Mouse (Mus musculus): ENCODE measurements around the gene Vat1l. TPM values are rescaled to one million over a fixed set of nuclear protein-coding genes. Genes with fewer than 3 reads are reported as not detected.

Gene Vat1l
- total and polyA plus RNA-seq, 3 experiments = 0.27 TPM; not detected in 2

- no peak for DNase-seq (ENCODE audit: low spot score)
- no peak for ATAC-seq (ENCODE audit: extremely low read depth, insufficient number of reproducible peaks, low FRiP score, poor library complexity, severe bottlenecking)
- Histone ChIP-seq H3K9me3 (replicated peaks) (peaks cover 7% of the 10 kb centered on the region; the same call in 1 of the 2 replicates), H3K36me3 (replicated peaks) (no peaks in the 10 kb centered on the region), H3K27me3 (ENCODE audit: insufficient read depth, low read length) (no peaks in the 10 kb centered on the region), H3K4me1 (ENCODE audit: insufficient read depth, low read depth, low read length) (no peaks in the 10 kb centered on the region), H3K4me3 (ENCODE audit: low read depth, low read length) (no peak overlapping the region)
- no peak for TF ChIP-seq TAL1 (conservative IDR thresholded peaks at IDR 0.05; ENCODE audit: low read depth, low read length)
- no peak for TF ChIP-seq GATA1 (IDR thresholded peaks at IDR 0.05; ENCODE audit: borderline replicate concordance, low read length)
Observed at GRCm38 (mm10) chr8:114390465-114391254, 185.2 kb downstream of the Vat1l start.

GRCm38 (mm10) chr8:114398326-114398725 lies 192.9 kb downstream of the Vat1l start:
- ATAC-seq (ENCODE audit: extremely low read depth, insufficient number of reproducible peaks, low FRiP score, poor library complexity, severe bottlenecking) (no peak), DNase-seq (ENCODE audit: low spot score) (no peak)
- no peaks in the 10 kb centered on the region for H3K4me1 ChIP-seq (ENCODE audit: insufficient read depth, low read depth, low read length)
- H3K9me3 ChIP-seq (replicated peaks) = peaks cover 16% of the 10 kb centered on the region
- TF ChIP-seq GATA1 (IDR thresholded peaks at IDR 0.05; ENCODE audit: borderline replicate concordance, low read length) (no peak), GATA2 (IDR thresholded peaks at IDR 0.05; ENCODE audit: borderline replicate concordance, low read depth, low read length) (no peak), POLR2AphosphoS5 (IDR thresholded peaks at IDR 0.05; ENCODE audit: insufficient replicate concordance, low read depth, low read length) (no peak), TAL1 (conservative IDR thresholded peaks at IDR 0.05; ENCODE audit: low read depth, low read length) (no peak), CTCF (IDR thresholded peaks at IDR 0.05; ENCODE audit: low read depth, low read length) (no peak)
- H3K27me3 ChIP-seq (ENCODE audit: insufficient read depth, low read length) = no peaks in the 10 kb centered on the region
- H3K4me3 ChIP-seq (ENCODE audit: low read depth, low read length) = no peak overlapping the region
- H3K36me3 ChIP-seq (replicated peaks) = no peaks in the 10 kb centered on the region

- Histone ChIP-seq H3K36me3 (replicated peaks) (no peaks in the 10 kb centered on the region), H3K4me3 (ENCODE audit: low read depth, low read length) (no peak overlapping the region), H3K4me1 (ENCODE audit: insufficient read depth, low read depth, low read length) (no peaks in the 10 kb centered on the region), H3K27me3 (ENCODE audit: insufficient read depth, low read length) (no peaks in the 10 kb centered on the region), H3K9me3 (replicated peaks) (peaks cover 16% of the 10 kb centered on the region)
- no peak for DNase-seq (ENCODE audit: low spot score)
- no peak for TF ChIP-seq GATA1 (IDR thresholded peaks at IDR 0.05; ENCODE audit: borderline replicate concordance, low read length)
- TF ChIP-seq GATA2 (IDR thresholded peaks at IDR 0.05; ENCODE audit: borderline replicate concordance, low read depth, low read length) = no peak
- no peak for TF ChIP-seq TAL1 (conservative IDR thresholded peaks at IDR 0.05; ENCODE audit: low read depth, low read length)
- no peak for ATAC-seq (ENCODE audit: extremely low read depth, insufficient number of reproducible peaks, low FRiP score, poor library complexity, severe bottlenecking)
Observed at GRCm38 (mm10) chr8:114399273-114399672, 193.9 kb downstream of the Vat1l start.

GRCm38 (mm10) chr8:114401679-114402078 lies 196.3 kb downstream of the Vat1l start:
- no peaks in the 10 kb centered on the region for H3K36me3 ChIP-seq (replicated peaks)
- no peak for DNase-seq (ENCODE audit: low spot score)
- no peak for TF ChIP-seq GATA2 (IDR thresholded peaks at IDR 0.05; ENCODE audit: borderline replicate concordance, low read depth, low read length)
- TF ChIP-seq TAL1 (conservative IDR thresholded peaks at IDR 0.05; ENCODE audit: low read depth, low read length) = no peak
- TF ChIP-seq GATA1 (IDR thresholded peaks at IDR 0.05; ENCODE audit: borderline replicate concordance, low read length) = no peak
- TF ChIP-seq POLR2AphosphoS5 (IDR thresholded peaks at IDR 0.05; ENCODE audit: insufficient replicate concordance, low read depth, low read length) = no peak
- no peak for TF ChIP-seq CTCF (IDR thresholded peaks at IDR 0.05; ENCODE audit: low read depth, low read length)
- no peaks in the 10 kb centered on the region for H3K27me3 ChIP-seq (ENCODE audit: insufficient read depth, low read length)
- H3K4me3 ChIP-seq (ENCODE audit: low read depth, low read length) = no peak overlapping the region
- H3K9me3 ChIP-seq (replicated peaks) = peaks cover 26% of the 10 kb centered on the region
- no peak for ATAC-seq (ENCODE audit: extremely low read depth, insufficient number of reproducible peaks, low FRiP score, poor library complexity, severe bottlenecking)
- H3K4me1 ChIP-seq (ENCODE audit: insufficient read depth, low read depth, low read length) = no peaks in the 10 kb centered on the region

- Histone ChIP-seq H3K4me1 (ENCODE audit: insufficient read depth, low read depth, low read length) (no peaks in the 10 kb centered on the region), H3K4me3 (ENCODE audit: low read depth, low read length) (no peak overlapping the region), H3K9me3 (replicated peaks) (peaks cover 23% of the 10 kb centered on the region), H3K36me3 (replicated peaks) (no peaks in the 10 kb centered on the region), H3K27me3 (ENCODE audit: insufficient read depth, low read length) (no peaks in the 10 kb centered on the region)
- no peak for DNase-seq (ENCODE audit: low spot score)
- TF ChIP-seq GATA1 (IDR thresholded peaks at IDR 0.05; ENCODE audit: borderline replicate concordance, low read length) (no peak), GATA2 (IDR thresholded peaks at IDR 0.05; ENCODE audit: borderline replicate concordance, low read depth, low read length) (no peak), TAL1 (conservative IDR thresholded peaks at IDR 0.05; ENCODE audit: low read depth, low read length) (no peak), POLR2AphosphoS5 (IDR thresholded peaks at IDR 0.05; ENCODE audit: insufficient replicate concordance, low read depth, low read length) (no peak), CTCF (IDR thresholded peaks at IDR 0.05; ENCODE audit: low read depth, low read length) (no peak)
- ATAC-seq (ENCODE audit: extremely low read depth, insufficient number of reproducible peaks, low FRiP score, poor library complexity, severe bottlenecking) = no peak
Observed at GRCm38 (mm10) chr8:114411421-114411820, 206.0 kb downstream of the Vat1l start.

GRCm38 (mm10) chr8:114417786-114418185 lies 212.4 kb downstream of the Vat1l start, which contains the start of gene Clec3a:
Gene Clec3a (plus strand): TSS chr8:114418086.
- TF ChIP-seq GATA1 (IDR thresholded peaks at IDR 0.05; ENCODE audit: borderline replicate concordance, low read length) (no peak), POLR2AphosphoS5 (IDR thresholded peaks at IDR 0.05; ENCODE audit: insufficient replicate concordance, low read depth, low read length) (no peak)
- Histone ChIP-seq H3K4me3 (ENCODE audit: low read depth, low read length) (no peak within 1 kb of the TSS), H3K9me3 (replicated peaks) (peaks cover 21% of the 10 kb centered on the region), H3K36me3 (replicated peaks) (no peaks in the 10 kb centered on the region), H3K27me3 (ENCODE audit: insufficient read depth, low read length) (no peaks in the 10 kb centered on the region), H3K4me1 (ENCODE audit: insufficient read depth, low read depth, low read length) (no peaks in the 10 kb centered on the region)
- no peak for ATAC-seq (ENCODE audit: extremely low read depth, insufficient number of reproducible peaks, low FRiP score, poor library complexity, severe bottlenecking)
- DNase-seq (ENCODE audit: low spot score) = no peak

All from G1E (cell line).